Mouse (Mus musculus): ENCODE data around the gene Fxyd5. TPM values are rescaled to one million over a fixed set of nuclear protein-coding genes. Genes with fewer than 3 reads are reported as not detected.

Fxyd5 gene
- polyA plus RNA-seq (2017; shearing (Covaris generic)): 1,718 TPM

GRCm38 (mm10) chr7:31042431-31042910 is at the start of gene Fxyd5:
TSS of gene Fxyd5 (minus strand) at chr7:31042481.

GRCm38 (mm10) chr7:31076492-31076891 is 34.2 kb upstream of the Fxyd5 start, which contains the start of gene Fxyd3:
TSS of gene Fxyd3 (minus strand) at chr7:31076704.

GRCm38 (mm10) chr7:31059108-31059507 is 16.8 kb upstream of the Fxyd5 start, which contains the start of gene Lgi4:
TSS of gene Lgi4 (plus strand) at chr7:31059342.

GRCm38 (mm10) chr7:31057071-31057470 is 14.8 kb upstream of the Fxyd5 start, which contains the start of gene Fxyd1:
TSS of gene Fxyd1 (minus strand) at chr7:31057199.

DNA sequence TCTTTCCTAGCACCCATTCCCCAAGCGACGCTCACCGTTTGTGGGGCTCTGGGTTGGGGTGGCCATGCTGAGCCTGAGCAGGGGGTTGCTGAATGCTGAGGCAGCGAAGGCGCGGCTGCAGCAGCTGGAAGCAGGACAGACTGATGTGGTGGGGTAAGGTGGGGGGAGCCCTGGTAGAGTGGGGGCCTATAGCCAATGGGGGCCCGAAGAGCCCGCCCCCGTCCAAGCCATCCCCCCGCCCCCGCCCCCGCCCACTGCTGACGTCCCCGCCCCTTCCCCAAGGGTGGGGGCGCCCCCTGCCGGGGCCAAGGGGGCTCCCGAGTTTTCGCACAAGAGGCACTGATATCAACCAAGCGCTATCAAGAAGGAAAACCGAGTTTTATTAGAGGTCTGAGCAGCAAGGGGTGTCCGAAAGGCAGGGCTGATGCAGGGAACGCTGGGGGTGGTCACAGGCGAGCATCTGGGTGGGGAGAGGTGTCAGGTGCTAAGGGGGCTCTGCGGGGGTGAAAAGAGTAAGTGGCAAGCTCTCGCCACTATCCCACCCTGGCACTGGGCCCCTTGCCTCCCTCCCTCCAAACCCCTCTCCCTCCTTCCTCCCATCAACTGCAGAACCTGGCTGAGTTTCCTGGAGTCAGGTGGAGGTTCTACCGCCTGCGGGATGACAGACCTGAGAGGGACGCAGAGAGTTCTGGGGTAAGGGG is 9.2 kb upstream of the Fxyd5 start, which contains the start of gene Fxyd7:
Gene Fxyd7, minus strand, starts transcription at position 147 of the 701 bp plus-strand sequence.

Other genes with a start within 250 kb of the Fxyd5 start
- not detected for gene Ffar2, start 218.7 kb downstream of the Fxyd5 start, polyA plus RNA-seq (2017; shearing (Covaris generic))
- not detected for gene Ffar3, start 186.3 kb downstream of the Fxyd5 start, polyA plus RNA-seq (2017; shearing (Covaris generic))
- not detected for gene Ffar1, start 180.9 kb downstream of the Fxyd5 start, polyA plus RNA-seq (2017; shearing (Covaris generic))
- not detected for gene Cd22, start 162.1 kb downstream of the Fxyd5 start, polyA plus RNA-seq (2017; shearing (Covaris generic))
- gene Mag, start 127.6 kb downstream of the Fxyd5 start, polyA plus RNA-seq (2017; shearing (Covaris generic)): not detected
- gene Hamp2, start 117.8 kb downstream of the Fxyd5 start, polyA plus RNA-seq (2017; shearing (Covaris generic)): not detected
- gene Hamp, start 98.4 kb downstream of the Fxyd5 start, polyA plus RNA-seq (2017; shearing (Covaris generic)): not detected
- gene Usf2, start 85.7 kb downstream of the Fxyd5 start, polyA plus RNA-seq (2017; shearing (Covaris generic)): 12.8 TPM
- 1.1 TPM for gene Lsr, start 69.0 kb downstream of the Fxyd5 start, polyA plus RNA-seq (2017; shearing (Covaris generic))
- gene Fam187b, start 68.7 kb downstream of the Fxyd5 start, polyA plus RNA-seq (2017; shearing (Covaris generic)): not detected
- gene Fxyd7, start 9.0 kb upstream of the Fxyd5 start, polyA plus RNA-seq (2017; shearing (Covaris generic)): 1.6 TPM
- not detected for gene Fxyd1, start 14.7 kb upstream of the Fxyd5 start, polyA plus RNA-seq (2017; shearing (Covaris generic))
- gene Lgi4, start 16.9 kb upstream of the Fxyd5 start, polyA plus RNA-seq (2017; shearing (Covaris generic)): not detected
- not detected for gene Fxyd3, start 34.2 kb upstream of the Fxyd5 start, polyA plus RNA-seq (2017; shearing (Covaris generic))
- gene Hpn, start 72.8 kb upstream of the Fxyd5 start, polyA plus RNA-seq (2017; shearing (Covaris generic)): not detected
- not detected for gene Scn1b, start 84.5 kb upstream of the Fxyd5 start, polyA plus RNA-seq (2017; shearing (Covaris generic))
- gene Gramd1a, start 113.4 kb upstream of the Fxyd5 start, polyA plus RNA-seq (2017; shearing (Covaris generic)): 669 TPM
- gene Scgb2b2, start 248.0 kb upstream of the Fxyd5 start, polyA plus RNA-seq (2017; shearing (Covaris generic)): not detected
- not detected for gene Scgb1b2, start 249.3 kb upstream of the Fxyd5 start, polyA plus RNA-seq (2017; shearing (Covaris generic))

All from naive thymus-derived CD4-positive, alpha-beta T cell, adult 5 months (primary cell).